Comparison of ENCODE assay signal across 11 mouse cellular contexts in genomic region chr1:82618592-82618991, GRCm38 (mm10).
"Had no signal": no experiment of that assay in that cellular context is flagged by ENCODE, and none has a peak within 500 bp of the region (broad histone marks: within the 10 kb centered on the region; RNA-seq: fewer than 3 reads in every experiment).

No protein-coding gene starts in this region.

- H3K27ac ChIP-seq: limb, embryonic 13.5 days; liver, embryonic 14.5 days; midbrain, embryonic 10.5 days; stomach, postnatal 0 days had no signal

- H3K36me3 ChIP-seq: limb, embryonic 13.5 days; midbrain, embryonic 10.5 days had no signal

- H3K4me2 ChIP-seq: limb, embryonic 13.5 days had no signal

- H3K4me3 ChIP-seq: limb, embryonic 13.5 days; midbrain, embryonic 10.5 days; myocyte had no signal

- DNase-seq: left cerebral cortex, postnatal 4 days; lung, adult 18-20 months; lung, postnatal 4 days; midbrain, embryonic 14.5 days; thymus, postnatal 25 days had no signal

- H3K27me3 ChIP-seq: limb, embryonic 13.5 days had no signal

- H3K4me1 ChIP-seq: limb, embryonic 13.5 days; midbrain, embryonic 10.5 days had no signal

- ATAC-seq: lung, postnatal 0 days had no signal

- H3K9ac ChIP-seq: limb, embryonic 13.5 days; liver, embryonic 14.5 days had no signal

- H3K9me3 ChIP-seq: limb, embryonic 13.5 days; midbrain, embryonic 10.5 days had no signal
